Mouse (Mus musculus): ENCODE measurements around the gene Ppil1.

DNA sequence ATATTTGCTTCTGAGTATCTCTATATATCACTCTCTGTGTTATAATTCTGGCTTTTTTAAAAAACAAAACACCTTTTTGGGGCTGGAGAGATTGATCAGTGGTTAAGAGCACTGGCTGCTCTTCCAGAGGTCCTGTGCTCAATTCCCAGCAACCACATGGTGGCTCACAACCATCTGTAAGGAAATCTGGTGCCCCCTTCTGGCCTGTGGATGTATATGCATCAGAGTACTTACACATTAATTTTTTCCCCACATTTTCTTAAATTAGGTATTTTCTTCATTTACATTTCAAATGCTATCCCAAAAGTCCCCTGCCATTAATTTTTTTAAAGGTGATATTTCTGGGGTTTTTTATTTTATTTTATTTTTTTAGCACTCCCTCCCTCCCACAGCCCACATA, 49.3 kb upstream of the Ppil1 start:
- TF ChIP-seq CTCF (IDR thresholded peaks at IDR 0.05; ENCODE audit: insufficient read depth, low read depth, low read length) (no peak), POLR2A (IDR thresholded peaks at IDR 0.05; ENCODE audit: insufficient read depth, low read depth, low read length) (no peak)
